Mouse (Mus musculus) CD4-positive, CD25-positive, alpha-beta regulatory T cell, adult 2 months (primary cell): ENCODE results near the gene Dnph1.
A peak's percentile ranks its signal among the peaks of the same experiment; 100 is the strongest.

ENCODE experiments used
- DNase-seq: peaks from one replicate; pipeline ENCODE4 v3.0.0-alpha.2; 2012; ENCODE audit warnings: low read depth, low spot score

Dnph1 gene

DNA sequence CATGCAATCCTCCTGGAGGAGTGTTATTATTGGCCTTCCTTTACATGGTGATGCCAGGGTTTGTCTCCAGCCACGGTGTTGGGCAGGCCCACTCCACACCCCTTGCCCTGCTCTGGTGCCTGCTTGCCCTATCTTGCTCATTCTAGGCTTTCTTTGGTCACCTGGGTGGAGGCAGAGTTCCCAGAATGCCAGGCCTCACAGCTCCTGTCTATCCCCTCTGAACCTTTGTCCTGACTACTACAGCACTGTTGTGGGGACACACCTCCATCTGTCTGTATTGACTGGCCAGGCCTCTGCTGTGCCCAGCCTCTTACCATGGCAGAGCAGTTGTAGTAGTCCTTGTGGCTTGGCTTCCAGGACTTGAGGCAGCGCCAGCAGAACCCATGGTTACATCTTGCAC is 6.3 kb downstream of the Dnph1 start:
- DNase-seq: no peak

DNA sequence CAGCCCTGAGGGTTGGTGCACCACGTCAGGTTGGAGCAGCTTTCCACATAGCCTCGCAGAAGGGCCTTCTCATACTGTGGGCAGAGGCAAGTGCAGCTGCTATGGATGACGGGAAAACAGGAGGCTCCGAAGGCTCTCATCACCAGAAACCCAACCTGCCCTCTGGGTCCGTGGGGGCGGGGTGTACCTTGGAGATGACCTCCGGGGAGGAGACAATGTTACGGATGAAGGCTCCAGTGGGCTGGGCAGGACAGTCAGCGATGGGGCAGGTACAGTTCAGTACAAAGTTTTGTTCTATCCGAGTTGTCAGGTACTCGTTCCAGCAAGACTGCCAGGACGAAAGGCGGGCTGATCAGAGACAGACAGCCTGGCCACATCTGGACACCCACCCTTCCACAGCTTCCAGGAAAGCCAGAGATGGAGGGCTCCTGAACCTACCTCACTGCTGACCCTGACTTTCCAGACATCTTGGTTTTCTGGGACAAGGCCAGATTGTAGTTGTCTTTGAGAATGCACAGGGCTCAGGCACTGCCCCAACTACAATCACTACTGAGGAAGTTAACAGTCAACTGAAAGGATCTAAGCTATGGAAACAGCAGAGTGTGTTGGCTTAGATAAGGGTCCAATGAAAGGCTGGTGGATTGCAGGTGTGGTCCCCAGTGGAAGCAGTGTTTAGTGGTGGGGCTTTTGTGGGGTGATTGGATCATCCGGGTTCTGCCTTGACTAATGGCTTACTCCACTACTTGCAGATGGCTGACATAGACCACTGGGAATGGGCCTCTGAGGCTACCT is 7.5 kb downstream of the Dnph1 start:
- DNase-seq: no peak

DNA sequence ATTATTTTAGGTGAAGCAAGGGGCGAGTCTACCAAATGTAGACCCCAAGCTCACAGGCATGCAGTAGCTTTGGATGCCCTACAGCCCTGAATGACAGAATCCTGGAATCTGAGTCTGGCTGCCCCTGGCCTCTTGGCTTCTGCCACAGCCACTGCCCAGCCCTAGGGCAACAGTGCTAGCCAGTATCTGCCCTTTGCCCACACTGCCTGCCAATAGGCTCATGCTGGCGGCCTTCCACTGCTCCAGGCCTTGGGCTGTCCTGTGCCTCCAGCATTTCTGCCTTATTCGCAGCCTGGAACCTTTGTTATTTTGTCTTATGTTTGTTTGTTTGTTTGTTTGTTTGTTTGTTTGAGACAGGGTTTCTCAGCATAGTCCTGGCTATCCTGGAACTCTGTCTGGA is 9.1 kb downstream of the Dnph1 start:
- no peak for DNase-seq

- DNase-seq: no peak
Observed at GRCm38 (mm10) chr17:46511059-46511710, 14.7 kb downstream of the Dnph1 start.

DNA sequence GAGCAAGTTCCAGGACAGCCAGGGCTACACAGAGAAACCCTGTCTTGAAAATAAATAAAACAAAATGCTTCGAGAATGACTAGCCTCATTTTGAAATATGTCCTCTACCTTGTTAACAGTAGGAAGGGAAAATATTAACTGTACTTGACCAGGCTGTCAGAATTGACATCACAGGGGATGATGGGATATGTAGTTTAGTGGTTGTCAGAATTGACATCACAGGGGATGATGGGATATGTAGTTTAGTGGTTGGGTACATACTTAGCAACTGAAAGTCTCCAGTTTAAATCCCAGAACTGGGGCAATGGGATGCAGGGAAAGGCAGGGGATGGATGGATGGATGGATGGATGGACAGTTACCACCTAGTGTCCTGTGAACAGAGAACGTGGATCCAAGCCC is 16.8 kb downstream of the Dnph1 start:
- no peak for DNase-seq

DNA sequence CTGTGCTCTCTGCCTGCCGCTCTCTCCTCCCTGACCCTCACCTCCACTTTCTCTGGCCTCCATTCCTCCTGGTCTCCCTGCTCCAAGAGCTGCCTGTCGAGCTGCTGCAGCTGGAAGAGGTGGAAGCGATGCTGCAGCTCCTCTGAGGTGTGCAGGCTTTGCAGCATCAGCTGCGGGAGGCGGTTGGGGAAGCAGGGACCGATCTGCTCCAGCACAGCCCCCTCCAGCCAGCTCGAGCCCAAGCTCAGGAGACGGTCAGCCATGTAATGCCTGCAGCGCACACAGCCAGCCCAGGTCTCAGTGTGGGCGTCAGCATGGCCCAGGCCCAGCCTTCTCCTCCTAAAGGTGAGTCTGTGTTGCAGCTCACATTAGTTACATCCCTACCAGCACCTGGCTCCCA is 23.5 kb downstream of the Dnph1 start:
- no peak for DNase-seq

GRCm38 (mm10) chr17:46520385-46520979 is 24.0 kb downstream of the Dnph1 start:
- DNase-seq: no peak

DNA sequence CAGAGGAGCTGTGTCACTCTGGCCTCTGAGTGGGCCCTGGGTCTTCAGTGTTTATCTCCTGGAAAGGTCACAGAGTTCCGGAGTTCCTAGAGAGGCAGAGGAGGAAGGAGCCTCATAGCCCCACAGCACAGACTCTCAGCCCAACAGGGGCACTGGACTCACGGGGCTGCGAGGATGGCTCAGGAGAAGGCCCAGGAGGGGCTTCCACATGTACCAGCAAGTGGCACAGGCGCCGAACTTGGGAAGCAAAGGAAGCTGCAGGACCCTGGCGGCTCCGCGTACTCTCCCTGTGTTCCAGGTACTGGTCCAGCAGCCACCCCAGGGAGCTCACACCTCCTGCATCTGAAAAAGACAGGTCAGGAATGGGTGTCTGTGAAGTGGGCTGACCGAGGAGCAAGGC is 24.7 kb downstream of the Dnph1 start:
- no peak for DNase-seq

- DNase-seq: no peak
Observed at GRCm38 (mm10) chr17:46521963-46522668, 25.6 kb downstream of the Dnph1 start.

DNA sequence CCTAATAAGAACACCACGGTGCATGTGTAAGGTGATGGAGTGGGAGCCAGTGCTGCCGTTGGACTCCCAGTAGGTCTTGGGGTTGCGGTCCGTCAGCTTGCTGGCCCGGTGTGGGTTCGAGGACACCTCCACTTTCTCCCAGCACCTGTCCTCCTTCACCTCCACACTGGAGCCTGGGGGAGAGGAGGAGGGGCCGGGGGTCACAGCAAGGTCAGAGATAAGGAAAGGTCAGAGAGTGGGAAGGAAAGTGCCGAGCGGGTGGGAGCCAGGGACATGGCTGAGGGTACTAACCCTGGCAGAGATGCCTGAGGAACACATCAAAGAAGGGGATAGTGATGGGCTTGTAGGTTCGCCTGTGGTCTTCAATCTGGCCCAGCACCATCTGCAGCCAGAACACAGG is 28.6 kb downstream of the Dnph1 start:
- DNase-seq: no peak

DNA sequence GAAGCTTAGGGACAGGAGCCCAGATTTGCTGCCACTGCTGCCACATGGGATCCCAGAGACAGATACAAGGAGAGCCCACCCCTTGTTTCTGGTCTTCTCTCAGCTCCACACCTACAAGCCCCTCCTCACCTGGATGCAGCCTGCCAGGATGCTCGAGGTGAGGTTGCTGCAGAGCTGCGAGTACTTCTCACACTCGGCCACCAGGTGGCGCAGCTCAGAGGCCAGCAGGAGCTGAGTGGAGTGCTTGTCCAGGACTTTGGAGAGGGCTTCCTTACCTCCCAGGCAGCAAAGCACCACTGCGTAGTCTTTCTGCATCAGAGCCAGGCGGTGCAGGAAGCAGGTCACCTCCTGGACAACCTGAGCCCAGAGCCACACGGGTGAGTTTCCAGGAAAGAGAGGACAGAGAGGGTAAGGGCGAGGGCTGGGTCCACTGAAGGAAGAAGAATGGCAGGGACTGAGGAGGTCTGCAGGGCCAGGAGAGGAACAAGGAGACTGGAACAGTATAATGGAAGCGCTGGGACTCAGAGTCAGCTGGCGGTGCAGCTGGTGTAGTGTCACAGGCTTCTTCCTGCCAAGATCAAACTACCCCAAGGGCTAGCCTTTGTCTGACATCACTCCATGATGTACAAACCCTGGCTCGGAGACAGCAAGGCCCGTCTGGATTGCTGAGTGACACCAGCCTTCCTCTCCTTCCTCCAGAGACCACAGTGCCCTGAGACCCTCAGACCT is 29.2 kb downstream of the Dnph1 start:
- peak; percentile 85 for DNase-seq

- no peak for DNase-seq
Observed at GRCm38 (mm10) chr17:46543661-46544060, 47.1 kb downstream of the Dnph1 start.

GRCm38 (mm10) chr17:46545813-46546564 is 49.5 kb downstream of the Dnph1 start, which contains the start of gene Cul9:
TSS of gene Cul9 (minus strand) at chr17:46546388.
- DNase-seq: peak; percentile 63

DNA sequence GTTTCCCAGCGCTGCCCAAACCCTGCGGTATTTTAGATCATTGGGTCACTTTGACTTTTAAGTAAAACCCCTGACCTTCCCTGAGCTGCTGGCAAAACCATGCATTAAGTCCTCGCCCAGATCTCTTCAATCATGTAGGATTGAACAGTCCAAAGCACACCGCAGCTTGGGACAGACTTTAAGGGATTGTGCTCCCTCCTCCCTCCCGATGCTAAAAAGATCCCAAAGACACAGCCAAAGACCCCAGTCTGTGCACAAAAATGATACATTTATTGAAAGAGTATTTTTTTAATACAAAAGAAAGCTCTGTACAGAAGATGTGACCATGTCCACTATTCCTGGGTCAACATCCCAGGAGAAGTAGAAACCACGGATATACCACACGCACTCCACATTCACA is 50.1 kb downstream of the Dnph1 start:
- no peak for DNase-seq

GRCm38 (mm10) chr17:46546995-46547394 is 50.5 kb downstream of the Dnph1 start:
- DNase-seq: no peak

DNA sequence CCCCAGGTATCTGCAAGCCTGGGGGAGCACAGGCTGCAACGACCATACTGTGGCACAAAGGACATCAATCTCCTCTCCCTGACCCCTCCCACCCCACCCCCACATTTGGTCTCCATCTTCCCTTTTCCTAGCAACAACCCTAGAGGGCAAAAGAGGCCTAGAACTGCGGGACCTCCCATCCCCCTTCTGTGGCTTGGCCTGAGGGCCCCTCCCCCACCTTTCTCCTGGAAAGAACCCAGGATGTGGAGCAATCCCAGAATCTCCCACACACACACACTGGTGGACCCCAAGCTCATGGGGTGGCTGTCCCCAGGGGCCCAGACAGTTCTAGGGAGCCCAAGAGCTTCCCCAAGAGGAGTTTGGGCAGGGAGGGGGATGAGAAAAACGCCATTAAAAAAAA is 51.4 kb downstream of the Dnph1 start:
- no peak for DNase-seq

- DNase-seq: no peak
Observed at GRCm38 (mm10) chr17:46548741-46549140, 52.2 kb downstream of the Dnph1 start.

DNA sequence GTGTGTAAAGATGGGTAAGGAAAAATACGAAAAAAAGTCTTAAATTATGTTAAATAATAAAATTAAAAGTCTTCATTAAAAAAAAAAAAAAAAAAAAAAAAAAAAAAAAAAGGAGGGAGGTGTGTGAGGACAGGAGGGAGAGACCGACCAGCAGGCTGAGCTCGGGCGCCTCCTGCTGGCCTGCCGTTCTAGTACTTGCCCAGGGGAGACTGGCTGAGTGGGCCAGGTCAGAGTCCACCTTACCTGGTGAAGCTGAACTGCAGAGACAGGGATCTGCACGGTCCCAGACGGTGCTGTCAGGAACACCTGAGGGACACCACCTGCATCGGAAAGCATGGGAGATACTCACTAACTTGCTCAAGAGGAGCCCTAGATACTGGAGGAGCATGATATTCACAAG is 52.7 kb downstream of the Dnph1 start:
- peak; percentile 79 for DNase-seq
